Mouse (Mus musculus): ENCODE data around the gene Ccdc85a.

Ccdc85a gene

GRCm38 (mm10) chr11:28583911-28584434 is at the start of gene Ccdc85a:
Ccdc85a (minus strand) TSS chr11:28584324.
- in situ Hi-C loops (cut with MboI; ENCODE audit: unreplicated experiment in 2 of 2): no loop called here

- in situ Hi-C loops (cut with MboI; ENCODE audit: unreplicated experiment in 2 of 2): no loop called here
These were observed 49.5 kb upstream of the Ccdc85a start for GRCm38 (mm10) chr11:28633571-28634125.

- in situ Hi-C loops (cut with MboI; ENCODE audit: unreplicated experiment in 2 of 2): no loop called here
These were observed 49.0 kb upstream of the Ccdc85a start for GRCm38 (mm10) chr11:28633093-28633492.

- in situ Hi-C loops (cut with MboI; ENCODE audit: unreplicated experiment in 2 of 2): no loop called here
These were observed 46.6 kb upstream of the Ccdc85a start for GRCm38 (mm10) chr11:28630771-28631170.

- in situ Hi-C loops (cut with MboI; ENCODE audit: unreplicated experiment in 2 of 2): loop anchor here in 1 of 2 experiments (10.0 to 25.0 kb wide), 3 partner anchors 651 to 1476 kb away; no protein-coding TSS in a partner anchor
These were observed 26.8 kb upstream of the Ccdc85a start for GRCm38 (mm10) chr11:28610781-28611491.

GRCm38 (mm10) chr11:28583138-28583910 is 800 bp downstream of the Ccdc85a start:
- in situ Hi-C loops (cut with MboI; ENCODE audit: unreplicated experiment in 2 of 2): no loop called here

- in situ Hi-C loops (cut with MboI; ENCODE audit: unreplicated experiment in 2 of 2): no loop called here
These were observed 1.9 kb downstream of the Ccdc85a start for GRCm38 (mm10) chr11:28582218-28582617.

- in situ Hi-C loops (cut with MboI; ENCODE audit: unreplicated experiment in 2 of 2): no loop called here
These were observed 11.7 kb downstream of the Ccdc85a start for GRCm38 (mm10) chr11:28572423-28572822.

- in situ Hi-C loops (cut with MboI; ENCODE audit: unreplicated experiment in 2 of 2): no loop called here
These were observed 27.7 kb downstream of the Ccdc85a start for GRCm38 (mm10) chr11:28556420-28556819.

GRCm38 (mm10) chr11:28543429-28543828 is 40.7 kb downstream of the Ccdc85a start:
- in situ Hi-C loops (cut with MboI; ENCODE audit: unreplicated experiment in 2 of 2): no loop called here

- in situ Hi-C loops (cut with MboI; ENCODE audit: unreplicated experiment in 2 of 2): no loop called here
These were observed 42.8 kb downstream of the Ccdc85a start for GRCm38 (mm10) chr11:28541307-28541706.

- in situ Hi-C loops (cut with MboI; ENCODE audit: unreplicated experiment in 2 of 2): no loop called here
These were observed 50.8 kb downstream of the Ccdc85a start for GRCm38 (mm10) chr11:28533286-28533685.

- in situ Hi-C loops (cut with MboI; ENCODE audit: unreplicated experiment in 2 of 2): no loop called here
These were observed 82.9 kb downstream of the Ccdc85a start for GRCm38 (mm10) chr11:28501190-28501589.

- in situ Hi-C loops (cut with MboI; ENCODE audit: unreplicated experiment in 2 of 2): no loop called here
These were observed 87.1 kb downstream of the Ccdc85a start for GRCm38 (mm10) chr11:28497034-28497433.

GRCm38 (mm10) chr11:28493362-28493761 is 90.8 kb downstream of the Ccdc85a start:
- in situ Hi-C loops (cut with MboI; ENCODE audit: unreplicated experiment in 2 of 2): no loop called here

GRCm38 (mm10) chr11:28491330-28491729 is 92.8 kb downstream of the Ccdc85a start:
- in situ Hi-C loops (cut with MboI; ENCODE audit: unreplicated experiment in 2 of 2): no loop called here

- in situ Hi-C loops (cut with MboI; ENCODE audit: unreplicated experiment in 2 of 2): no loop called here
These were observed 99.9 kb downstream of the Ccdc85a start for GRCm38 (mm10) chr11:28484083-28484729.

- in situ Hi-C loops (cut with MboI; ENCODE audit: unreplicated experiment in 2 of 2): no loop called here
These were observed 107.0 kb downstream of the Ccdc85a start for GRCm38 (mm10) chr11:28477088-28477487.

GRCm38 (mm10) chr11:28465726-28466125 is 118.4 kb downstream of the Ccdc85a start:
- in situ Hi-C loops (cut with MboI; ENCODE audit: unreplicated experiment in 2 of 2): no loop called here

- in situ Hi-C loops (cut with MboI; ENCODE audit: unreplicated experiment in 2 of 2): no loop called here
These were observed 119.2 kb downstream of the Ccdc85a start for GRCm38 (mm10) chr11:28464926-28465325.

- in situ Hi-C loops (cut with MboI; ENCODE audit: unreplicated experiment in 2 of 2): no loop called here
These were observed 125.0 kb downstream of the Ccdc85a start for GRCm38 (mm10) chr11:28459165-28459564.
